Comparison of ENCODE assay signal across 1 mouse cellular context in the genomic region with DNA sequence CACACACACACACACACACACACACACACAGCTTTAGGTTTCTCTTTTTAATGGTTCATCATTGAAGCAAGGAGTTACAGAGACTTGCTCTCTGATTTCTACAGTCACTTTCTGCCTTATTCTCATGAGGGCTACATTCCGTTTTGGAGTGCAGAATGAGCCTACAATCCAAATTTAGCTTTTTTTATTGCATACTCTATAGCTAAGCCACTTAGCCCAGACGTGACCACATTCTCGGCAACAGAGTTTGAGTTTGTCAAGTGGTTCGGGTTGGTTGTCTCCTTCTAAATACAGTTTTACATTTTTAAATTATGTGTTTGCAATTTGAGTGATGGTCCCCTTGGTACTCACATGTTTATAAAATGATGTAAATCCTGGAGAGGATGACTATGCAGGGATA.
TF ChIP-seq lines count a peak whose summit lies in the region.

No protein-coding gene starts in this region.

TF ChIP-seq in CH12.LX, 34 proteins besides CTCF, POLR2A, EP300 and RAD21 (continued from another document):
- no peak for TF ChIP-seq PAX5 (IDR thresholded peaks at IDR 0.05; ENCODE audit: low read length)
- TF ChIP-seq USF1 (IDR thresholded peaks at IDR 0.05; ENCODE audit: low read depth, low read length) = no peak
- TF ChIP-seq UBTF (IDR thresholded peaks at IDR 0.05; ENCODE audit: low read depth, low read length) = no peak
- no peak for TF ChIP-seq ELF1 (IDR thresholded peaks at IDR 0.05; ENCODE audit: low read depth, low read length)
- no peak for TF ChIP-seq MAX (IDR thresholded peaks at IDR 0.05; ENCODE audit: low read length)
- no peak for TF ChIP-seq JUND (conservative IDR thresholded peaks at IDR 0.05; ENCODE audit: low read depth, low read length)
- TF ChIP-seq ZKSCAN1 (IDR thresholded peaks at IDR 0.05; ENCODE audit: borderline replicate concordance, low read depth, low read length) = no peak
